Mouse (Mus musculus): Measurements from ENCODE around the gene Btbd9. TPM values are rescaled to one million over a fixed set of nuclear protein-coding genes. Genes with fewer than 3 reads are reported as not detected.

Btbd9 gene
- total and polyA plus RNA-seq, 2 experiments: 12.7 to 12.8 TPM

- peaks cover 5% of the 10 kb centered on the region; the same call in 1 of the 2 replicates for H3K79me2 ChIP-seq (ENCODE audit: control insufficient read depth, insufficient read depth, low read length)
- no peak for TF ChIP-seq POLR2A (IDR thresholded peaks at IDR 0.05; ENCODE audit: extremely low read depth, insufficient read depth, low read length)
- no peak for TF ChIP-seq CTCF (IDR thresholded peaks at IDR 0.05; ENCODE audit: low read depth, low read length)
- WGBS: 98% methylated on average over 2 of the region's 2 CpGs
Observed at GRCm38 (mm10) chr17:30533098-30533497, 43.2 kb downstream of the Btbd9 start.

GRCm38 (mm10) chr17:30530542-30530940 lies 45.7 kb downstream of the Btbd9 start:
- no peak for DNase-seq (ENCODE audit: extremely low read depth, low read depth, low spot score)

More at GRCm38 (mm10) chr17:30533098-30533497, 43.2 kb downstream of the Btbd9 start:
- Histone ChIP-seq H3K9ac (ENCODE audit: low read depth, low read length) (no peak overlapping the region), H3K4me3 (ENCODE audit: insufficient read depth, low read depth, low read length) (no peak overlapping the region), H3K36me3 (ENCODE audit: control insufficient read depth, insufficient read depth, low read length) (no peaks in the 10 kb centered on the region), H3K27ac (replicated peaks; ENCODE audit: insufficient read depth, low read depth, low read length) (no peak overlapping the region), H3K4me1 (ENCODE audit: control insufficient read depth, insufficient read depth, low read length) (no peaks in the 10 kb centered on the region), H3K27me3 (ENCODE audit: control insufficient read depth, insufficient read depth, low read length) (no peaks in the 10 kb centered on the region)
- no peak for DNase-seq (ENCODE audit: extremely low read depth, low read depth, low spot score)

GRCm38 (mm10) chr17:30529632-30530541 lies 46.4 kb downstream of the Btbd9 start:
- Histone ChIP-seq H3K27me3 (ENCODE audit: control insufficient read depth, insufficient read depth, low read length) (no peaks in the 10 kb centered on the region), H3K79me2 (ENCODE audit: control insufficient read depth, insufficient read depth, low read length) (peaks cover 5% of the 10 kb centered on the region; the same call in 1 of the 2 replicates), H3K27ac (replicated peaks; ENCODE audit: insufficient read depth, low read depth, low read length) (no peak overlapping the region), H3K36me3 (ENCODE audit: control insufficient read depth, insufficient read depth, low read length) (peaks cover 4% of the 10 kb centered on the region), H3K9ac (ENCODE audit: low read depth, low read length) (no peak overlapping the region), H3K4me3 (ENCODE audit: insufficient read depth, low read depth, low read length) (no peak overlapping the region), H3K4me1 (ENCODE audit: control insufficient read depth, insufficient read depth, low read length) (no peaks in the 10 kb centered on the region)
- 94% methylated on average over 12 of the region's 12 CpGs for WGBS
- DNase-seq (ENCODE audit: extremely low read depth, low read depth, low spot score): no peak
- no peak for TF ChIP-seq CTCF (IDR thresholded peaks at IDR 0.05; ENCODE audit: low read depth, low read length)
- no peak for TF ChIP-seq POLR2A (IDR thresholded peaks at IDR 0.05; ENCODE audit: extremely low read depth, insufficient read depth, low read length)

More at GRCm38 (mm10) chr17:30530542-30530940, 45.7 kb downstream of the Btbd9 start:
- no peak for TF ChIP-seq CTCF (IDR thresholded peaks at IDR 0.05; ENCODE audit: low read depth, low read length)
- no peak for TF ChIP-seq POLR2A (IDR thresholded peaks at IDR 0.05; ENCODE audit: extremely low read depth, insufficient read depth, low read length)
- peaks cover 4% of the 10 kb centered on the region for H3K36me3 ChIP-seq (ENCODE audit: control insufficient read depth, insufficient read depth, low read length)
- H3K4me3 ChIP-seq (ENCODE audit: insufficient read depth, low read depth, low read length): no peak overlapping the region
- H3K79me2 ChIP-seq (ENCODE audit: control insufficient read depth, insufficient read depth, low read length): peaks cover 5% of the 10 kb centered on the region; the same call in 1 of the 2 replicates
- no peak overlapping the region for H3K27ac ChIP-seq (replicated peaks; ENCODE audit: insufficient read depth, low read depth, low read length)
- 75% methylated on average over 4 of the region's 4 CpGs for WGBS
- no peaks in the 10 kb centered on the region for H3K4me1 ChIP-seq (ENCODE audit: control insufficient read depth, insufficient read depth, low read length)
- no peak overlapping the region for H3K9ac ChIP-seq (ENCODE audit: low read depth, low read length)
- no peaks in the 10 kb centered on the region for H3K27me3 ChIP-seq (ENCODE audit: control insufficient read depth, insufficient read depth, low read length)

GRCm38 (mm10) chr17:30525405-30526295 lies 50.6 kb downstream of the Btbd9 start:
- no peak overlapping the region for H3K9ac ChIP-seq (ENCODE audit: low read depth, low read length)
- H3K27me3 ChIP-seq (ENCODE audit: control insufficient read depth, insufficient read depth, low read length): no peaks in the 10 kb centered on the region
- no peak overlapping the region for H3K27ac ChIP-seq (replicated peaks; ENCODE audit: insufficient read depth, low read depth, low read length)
- DNase-seq (ENCODE audit: extremely low read depth, low read depth, low spot score): no peak
- H3K4me1 ChIP-seq (ENCODE audit: control insufficient read depth, insufficient read depth, low read length): peaks cover 6% of the 10 kb centered on the region
- 87% methylated on average over 6 of the region's 6 CpGs for WGBS
- no peak for TF ChIP-seq POLR2A (IDR thresholded peaks at IDR 0.05; ENCODE audit: extremely low read depth, insufficient read depth, low read length)
- TF ChIP-seq CTCF (IDR thresholded peaks at IDR 0.05; ENCODE audit: low read depth, low read length): no peak
- no peak overlapping the region for H3K4me3 ChIP-seq (ENCODE audit: insufficient read depth, low read depth, low read length)
- peaks cover 6% of the 10 kb centered on the region for H3K36me3 ChIP-seq (ENCODE audit: control insufficient read depth, insufficient read depth, low read length)
- H3K79me2 ChIP-seq (ENCODE audit: control insufficient read depth, insufficient read depth, low read length): peaks cover 2% of the 10 kb centered on the region; the same call in 1 of the 2 replicates

GRCm38 (mm10) chr17:30524451-30524850 lies 51.8 kb downstream of the Btbd9 start:
- Histone ChIP-seq H3K4me1 (ENCODE audit: control insufficient read depth, insufficient read depth, low read length) (peaks cover 6% of the 10 kb centered on the region), H3K4me3 (ENCODE audit: insufficient read depth, low read depth, low read length) (no peak overlapping the region), H3K9ac (ENCODE audit: low read depth, low read length) (no peak overlapping the region), H3K79me2 (ENCODE audit: control insufficient read depth, insufficient read depth, low read length) (no peaks in the 10 kb centered on the region), H3K36me3 (ENCODE audit: control insufficient read depth, insufficient read depth, low read length) (peaks cover 6% of the 10 kb centered on the region), H3K27ac (replicated peaks; ENCODE audit: insufficient read depth, low read depth, low read length) (no peak overlapping the region), H3K27me3 (ENCODE audit: control insufficient read depth, insufficient read depth, low read length) (no peaks in the 10 kb centered on the region)
- no peak for DNase-seq (ENCODE audit: extremely low read depth, low read depth, low spot score)
- TF ChIP-seq CTCF (IDR thresholded peaks at IDR 0.05; ENCODE audit: low read depth, low read length): no peak
- no peak for TF ChIP-seq POLR2A (IDR thresholded peaks at IDR 0.05; ENCODE audit: extremely low read depth, insufficient read depth, low read length)
- WGBS: 82% methylated on average over 7 of the region's 7 CpGs
